Mouse (Mus musculus): ENCODE measurements around the gene Snrpn.

Gene Snrpn

GRCm38 (mm10) chr7:60047481-60048201 lies 92.4 kb downstream of the Snrpn start:
- Histone ChIP-seq H3K4me3 (replicated peaks; ENCODE audit: low read length) (no peak overlapping the region), H3K4me1 (replicated peaks; ENCODE audit: low read depth, low read length) (no peaks in the 10 kb centered on the region), H3K27me3 (ENCODE audit: insufficient read depth, low read length) (no peaks in the 10 kb centered on the region), H3K9me3 (ENCODE audit: low read length) (peaks cover 4% of the 10 kb centered on the region; the same call in 1 of the 2 replicates), H3K36me3 (ENCODE audit: insufficient read depth, low read length) (no peaks in the 10 kb centered on the region)
- TF ChIP-seq CTCF (conservative IDR thresholded peaks at IDR 0.05; ENCODE audit: low read length) = no peak
- no peak for TF ChIP-seq POU5F1 (IDR thresholded peaks at IDR 0.05; ENCODE audit: borderline replicate concordance, low read length)
- no peak for TF ChIP-seq NANOG (IDR thresholded peaks at IDR 0.05; ENCODE audit: borderline replicate concordance, low read length)

- no peak overlapping the region for H3K4me3 ChIP-seq (replicated peaks; ENCODE audit: low read length)
- peaks cover 6% of the 10 kb centered on the region; the same call in 1 of the 2 replicates for H3K4me1 ChIP-seq (replicated peaks; ENCODE audit: low read depth, low read length)
- no peaks in the 10 kb centered on the region for H3K36me3 ChIP-seq (ENCODE audit: insufficient read depth, low read length)
- no peak for TF ChIP-seq NANOG (IDR thresholded peaks at IDR 0.05; ENCODE audit: borderline replicate concordance, low read length)
- no peak for TF ChIP-seq CTCF (conservative IDR thresholded peaks at IDR 0.05; ENCODE audit: low read length)
- no peak for TF ChIP-seq POU5F1 (IDR thresholded peaks at IDR 0.05; ENCODE audit: borderline replicate concordance, low read length)
- no peaks in the 10 kb centered on the region for H3K27me3 ChIP-seq (ENCODE audit: insufficient read depth, low read length)
- H3K9me3 ChIP-seq (ENCODE audit: low read length) = peaks cover 11% of the 10 kb centered on the region
Measured at GRCm38 (mm10) chr7:60013186-60013585, 126.8 kb downstream of the Snrpn start.

GRCm38 (mm10) chr7:60007727-60008360 lies 132.2 kb downstream of the Snrpn start:
- TF ChIP-seq CTCF (conservative IDR thresholded peaks at IDR 0.05; ENCODE audit: low read length) (no peak; the same call in 1 of the 2 replicates), NANOG (IDR thresholded peaks at IDR 0.05; ENCODE audit: borderline replicate concordance, low read length) (no peak), POU5F1 (IDR thresholded peaks at IDR 0.05; ENCODE audit: borderline replicate concordance, low read length) (no peak)
- Histone ChIP-seq H3K36me3 (ENCODE audit: insufficient read depth, low read length) (no peaks in the 10 kb centered on the region), H3K9me3 (ENCODE audit: low read length) (peaks cover 46% of the 10 kb centered on the region), H3K4me3 (replicated peaks; ENCODE audit: low read length) (no peak overlapping the region), H3K4me1 (replicated peaks; ENCODE audit: low read depth, low read length) (peaks cover 15% of the 10 kb centered on the region), H3K27me3 (ENCODE audit: insufficient read depth, low read length) (no peaks in the 10 kb centered on the region)

GRCm38 (mm10) chr7:60006262-60006661 lies 133.8 kb downstream of the Snrpn start:
- Histone ChIP-seq H3K9me3 (ENCODE audit: low read length) (peaks cover 46% of the 10 kb centered on the region), H3K4me3 (replicated peaks; ENCODE audit: low read length) (no peak overlapping the region), H3K4me1 (replicated peaks; ENCODE audit: low read depth, low read length) (peaks cover 15% of the 10 kb centered on the region), H3K36me3 (ENCODE audit: insufficient read depth, low read length) (no peaks in the 10 kb centered on the region), H3K27me3 (ENCODE audit: insufficient read depth, low read length) (no peaks in the 10 kb centered on the region)
- TF ChIP-seq NANOG (IDR thresholded peaks at IDR 0.05; ENCODE audit: borderline replicate concordance, low read length) = peak; percentile 53; the same call in 1 of the 2 replicates
- no peak for TF ChIP-seq POU5F1 (IDR thresholded peaks at IDR 0.05; ENCODE audit: borderline replicate concordance, low read length)

- H3K9me3 ChIP-seq (ENCODE audit: low read length) = peaks cover 40% of the 10 kb centered on the region
- no peaks in the 10 kb centered on the region for H3K36me3 ChIP-seq (ENCODE audit: insufficient read depth, low read length)
- H3K27me3 ChIP-seq (ENCODE audit: insufficient read depth, low read length) = no peaks in the 10 kb centered on the region
- H3K4me1 ChIP-seq (replicated peaks; ENCODE audit: low read depth, low read length) = peaks cover 15% of the 10 kb centered on the region
- peak within 1 kb of the TSS; percentile 82 for H3K4me3 ChIP-seq (replicated peaks; ENCODE audit: low read length)
- no peak for TF ChIP-seq NANOG (IDR thresholded peaks at IDR 0.05; ENCODE audit: borderline replicate concordance, low read length)
Measured at GRCm38 (mm10) chr7:60004606-60005330, 135.3 kb downstream of the Snrpn start, which contains the start of the genes Snurf and Gm38393. Snurf (minus strand) TSS chr7:60005049. Gm38393 (minus strand) TSS chr7:60005064.

- peak overlapping the region; percentile 82 for H3K4me3 ChIP-seq (replicated peaks; ENCODE audit: low read length)
- peaks cover 12% of the 10 kb centered on the region for H3K4me1 ChIP-seq (replicated peaks; ENCODE audit: low read depth, low read length)
- no peaks in the 10 kb centered on the region for H3K27me3 ChIP-seq (ENCODE audit: insufficient read depth, low read length)
- peaks cover 40% of the 10 kb centered on the region for H3K9me3 ChIP-seq (ENCODE audit: low read length)
- 0 out of 2 replicates have a peak, but pooled peaks cover 3% of the 10 kb centered on the region for H3K36me3 ChIP-seq (ENCODE audit: insufficient read depth, low read length)
- TF ChIP-seq CTCF (conservative IDR thresholded peaks at IDR 0.05; ENCODE audit: low read length) (no peak), NANOG (IDR thresholded peaks at IDR 0.05; ENCODE audit: borderline replicate concordance, low read length) (no peak), POU5F1 (IDR thresholded peaks at IDR 0.05; ENCODE audit: borderline replicate concordance, low read length) (no peak)
Measured at GRCm38 (mm10) chr7:60003921-60004605, 136.0 kb downstream of the Snrpn start.

GRCm38 (mm10) chr7:60003006-60003865 lies 136.8 kb downstream of the Snrpn start:
- Histone ChIP-seq H3K36me3 (ENCODE audit: insufficient read depth, low read length) (0 out of 2 replicates have a peak, but pooled peaks cover 3% of the 10 kb centered on the region), H3K9me3 (ENCODE audit: low read length) (peaks cover 40% of the 10 kb centered on the region), H3K4me1 (replicated peaks; ENCODE audit: low read depth, low read length) (peaks cover 8% of the 10 kb centered on the region), H3K27me3 (ENCODE audit: insufficient read depth, low read length) (no peaks in the 10 kb centered on the region), H3K4me3 (replicated peaks; ENCODE audit: low read length) (peak overlapping the region; percentile 82)
- TF ChIP-seq NANOG (IDR thresholded peaks at IDR 0.05; ENCODE audit: borderline replicate concordance, low read length) (no peak), CTCF (conservative IDR thresholded peaks at IDR 0.05; ENCODE audit: low read length) (no peak), POU5F1 (IDR thresholded peaks at IDR 0.05; ENCODE audit: borderline replicate concordance, low read length) (no peak)
